Mouse (Mus musculus) c-Kit-positive CD71-positive TER-119-positive erythroid progenitor cells, embryonic 14.5 days (primary cell): Measurements from ENCODE around the gene Qrfpr.

Experiments
- DNase-seq: peaks from one replicate; pipeline ENCODE4 v3.0.0-alpha.2; 2013; ENCODE audit warnings: low spot score

The Qrfpr gene

DNA sequence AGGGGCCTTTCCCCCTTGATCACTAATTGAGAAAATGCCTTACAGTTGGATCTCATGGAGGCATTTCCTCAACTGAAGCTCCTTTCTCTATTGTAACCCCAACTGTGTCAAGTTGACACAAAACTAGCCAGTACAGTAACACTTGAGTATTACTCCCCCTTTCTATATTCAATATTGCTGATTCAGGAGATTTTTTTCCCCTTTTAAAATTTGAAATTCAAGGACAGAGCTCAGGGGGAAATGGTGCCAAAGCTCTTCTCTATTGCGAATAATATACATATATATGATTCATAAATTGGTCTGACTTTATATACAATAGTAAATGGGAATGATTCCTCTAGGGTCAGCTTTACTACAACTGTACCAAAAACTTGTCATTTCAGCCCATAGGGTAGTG, 71.6 kb downstream of the Qrfpr start:
- DNase-seq = no peak

DNA sequence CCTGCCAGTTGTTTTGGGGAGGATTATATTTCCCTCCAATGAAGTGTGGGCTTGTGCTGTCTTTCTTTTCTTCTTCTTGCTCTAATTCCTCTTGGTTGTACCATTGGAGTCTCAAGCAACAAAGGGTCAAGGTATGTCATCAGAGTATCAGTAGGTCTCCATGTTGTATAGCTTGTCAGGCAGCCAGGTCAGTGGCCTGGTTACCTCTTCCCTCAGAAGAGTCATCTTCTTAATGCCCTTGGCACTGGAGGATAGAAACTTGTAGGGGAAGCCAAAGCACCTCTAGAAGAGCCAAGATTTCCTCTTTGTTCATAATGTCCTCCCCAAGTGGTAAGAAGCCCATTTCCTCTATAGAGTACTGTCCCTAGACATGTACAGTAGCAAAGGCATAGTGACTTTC, 83.1 kb downstream of the Qrfpr start:
- no peak for DNase-seq

DNA sequence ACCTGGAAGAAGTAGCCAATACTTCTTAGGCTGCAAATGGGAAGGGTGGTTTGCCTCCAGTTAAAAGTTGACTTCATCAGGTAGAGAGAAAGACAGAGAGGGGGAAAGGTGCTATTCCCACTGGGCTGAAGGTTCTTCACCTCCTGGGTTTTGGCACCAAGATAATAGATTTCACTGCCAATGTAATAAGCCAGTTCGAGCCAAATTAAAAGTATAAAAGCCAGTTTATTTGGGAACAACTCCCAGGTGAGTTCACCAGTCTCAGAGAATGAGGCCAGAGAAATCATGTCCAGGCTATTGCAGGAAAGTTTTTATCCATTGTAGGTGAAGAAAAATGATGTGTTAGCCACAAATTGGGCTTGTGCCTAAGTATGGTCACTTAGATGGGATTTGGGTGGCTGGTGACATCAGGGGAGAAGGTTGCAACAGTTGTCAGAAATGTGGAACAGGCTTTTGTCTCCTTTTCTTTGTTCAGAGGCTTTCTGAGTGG, 83.9 kb downstream of the Qrfpr start:
- no peak for DNase-seq

DNA sequence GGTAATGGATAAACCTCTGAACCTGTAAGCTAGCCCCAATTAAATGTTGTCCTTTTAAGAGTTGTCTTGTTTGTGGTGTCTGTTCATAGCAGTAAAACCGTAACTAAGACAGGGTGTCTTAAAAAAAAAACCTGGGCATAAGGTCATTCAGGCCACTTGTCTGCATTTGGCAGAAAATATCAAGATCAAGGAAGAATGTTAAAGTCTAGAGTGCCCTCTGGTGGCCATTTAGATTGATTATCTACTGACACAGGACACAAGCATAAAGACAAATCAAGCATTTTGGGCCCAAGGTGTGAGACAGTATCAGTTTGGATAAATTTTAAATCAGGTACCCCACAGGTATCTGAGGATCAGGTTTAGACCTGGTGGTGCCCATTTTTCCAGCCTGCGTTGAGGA, 84.6 kb downstream of the Qrfpr start:
- peak; percentile 57 for DNase-seq

DNA sequence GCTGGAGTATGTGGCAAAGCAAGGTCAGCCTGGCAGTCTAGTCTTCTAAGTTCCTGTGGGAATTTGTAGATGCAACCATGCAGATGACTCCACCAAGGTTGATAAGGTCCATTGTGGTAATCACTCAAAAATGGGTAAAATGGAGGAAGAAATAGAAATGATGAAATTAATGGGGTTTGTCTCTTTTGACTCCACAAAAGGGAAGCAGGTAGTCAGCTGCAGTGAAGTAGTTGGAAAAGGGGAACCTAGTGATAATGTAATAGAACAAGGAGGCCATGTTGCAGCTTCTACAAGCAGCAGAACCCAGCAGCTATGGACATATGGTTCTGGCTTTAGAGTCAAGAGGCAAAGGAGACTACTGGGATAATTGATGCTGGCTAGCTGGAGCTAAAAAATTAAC, 86.0 kb downstream of the Qrfpr start:
- no peak for DNase-seq
